Mouse (Mus musculus): Measurements from ENCODE around the gene Ptprk.

DNA sequence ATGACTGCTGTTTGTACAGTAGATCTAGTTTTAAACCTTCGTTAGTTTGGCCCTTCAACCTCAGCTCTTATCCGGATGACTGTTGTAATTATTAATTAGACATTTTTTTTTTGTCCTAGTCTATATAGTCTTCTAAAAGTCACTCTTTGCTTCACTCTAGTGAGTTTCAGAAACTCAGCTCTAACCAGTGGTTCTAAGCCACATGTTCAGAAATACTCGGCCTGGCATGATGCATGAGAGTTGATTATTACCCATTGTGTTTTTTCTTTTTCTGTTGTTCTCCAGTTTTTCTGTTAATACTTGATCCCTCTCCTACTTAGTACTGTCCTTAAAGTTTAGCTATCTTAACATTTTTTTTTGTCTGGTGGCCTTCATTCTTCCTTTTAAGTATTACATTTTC is 107.5 kb downstream of the Ptprk start:
- TF ChIP-seq CTCF (IDR thresholded peaks at IDR 0.05; ENCODE audit: low read depth) (no peak), EP300 (IDR thresholded peaks at IDR 0.05; ENCODE audit: low read depth) (no peak)
